Mouse (Mus musculus) small intestine, adult 2 months (tissue): ENCODE data around the gene Armc10.

Experiments used
- CTCF ChIP-seq: fragments of 200-500 bp; IDR thresholded peaks from 2 replicates; pipeline ENCODE4 v1.5.1; 2012; ENCODE audit warnings: low read depth, mild to moderate bottlenecking, control low read depth, inconsistent platforms, low read length, moderate library complexity, mixed read lengths; ENCODE audit not compliant: insufficient replicate concordance, insufficient read length; ENCODE audit errors: extremely low read depth
- POLR2A ChIP-seq: fragments of 200-500 bp; IDR thresholded peaks from 2 replicates; pipeline ENCODE4 v1.6.1; 2012; ENCODE audit warnings: low read depth, mild to moderate bottlenecking, control low read depth, inconsistent platforms, low read length, moderate library complexity

DNA sequence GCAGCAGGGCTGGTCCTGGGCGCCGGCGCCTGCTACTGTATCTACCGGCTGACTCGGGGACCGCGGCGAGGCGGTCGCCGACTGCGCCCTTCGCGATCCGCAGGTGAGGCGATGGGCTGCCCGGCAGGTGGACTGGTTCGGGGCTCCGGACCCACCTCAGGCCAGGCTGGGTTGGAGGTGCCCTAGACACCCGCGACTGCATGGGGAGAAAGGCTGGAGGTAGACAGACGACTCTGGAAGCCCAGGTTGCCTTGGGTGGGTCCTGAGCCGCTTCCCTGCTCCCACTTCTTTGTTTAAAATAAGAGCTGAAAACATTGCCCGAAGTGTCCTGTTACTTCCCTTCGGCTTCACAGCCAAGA, 499 bp downstream of the Armc10 start:
- no peak for TF ChIP-seq POLR2A
- no peak for TF ChIP-seq CTCF
